ENCODE assay signal across 8 mouse cellular contexts in the genomic region with DNA sequence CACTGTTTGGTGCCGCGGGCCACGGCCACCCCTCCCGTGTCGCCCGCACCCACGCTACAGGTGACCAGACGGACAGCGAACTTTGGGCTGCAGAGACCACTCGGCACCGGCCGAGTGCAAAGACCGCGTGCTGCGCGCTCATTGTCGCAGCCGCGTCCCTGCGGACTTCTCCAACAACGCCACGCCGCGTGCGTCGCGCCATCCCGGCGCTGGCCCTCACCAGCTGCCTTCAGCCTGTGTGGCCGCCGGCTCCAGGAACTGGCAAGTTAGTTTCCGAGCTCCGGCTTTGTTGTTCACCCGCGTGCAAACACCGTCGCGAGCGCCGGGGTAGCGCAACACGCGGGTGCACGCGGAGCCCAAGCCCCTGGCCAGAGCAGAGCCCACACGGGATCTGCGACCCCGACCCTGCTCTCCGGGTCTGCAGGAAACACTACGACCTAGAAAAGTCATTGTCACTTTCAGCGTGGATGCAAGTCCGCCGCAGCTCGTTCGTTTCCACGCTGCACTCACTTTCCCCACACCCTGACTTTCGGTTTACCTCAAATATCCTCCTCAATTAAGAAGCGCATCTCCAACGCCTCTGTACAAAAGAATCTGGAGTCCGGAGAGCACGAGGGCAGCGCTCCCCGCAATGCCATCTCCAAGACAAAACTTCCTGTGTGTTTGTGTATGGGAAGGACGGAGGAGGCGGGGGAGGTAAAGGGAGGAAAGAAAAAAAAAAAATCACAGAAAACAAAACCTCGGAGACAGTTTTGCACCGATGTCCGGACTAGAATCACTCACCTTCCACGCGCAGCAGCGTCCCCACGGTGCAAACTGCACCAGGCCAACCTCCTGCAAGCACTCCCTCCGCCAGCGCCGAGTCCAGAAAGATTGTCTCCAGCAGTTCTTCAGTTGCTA. TPM values are rescaled to one million over a fixed set of nuclear protein-coding genes. Genes with fewer than 3 reads are reported as not detected.
DNase-seq lines count a peak whose midpoint lies in the region; ATAC-seq and TF ChIP-seq lines count a peak whose summit lies in the region.

No protein-coding gene starts in this region.

- peak overlapping the region; percentile 97 for H3ac ChIP-seq in myocyte (ENCODE audit: control insufficient read depth, insufficient read length)

- WGBS in intestine, embryonic 16.5 days, result under 1% methylated on average over 73 of the region's 75 CpGs
- WGBS in liver, embryonic 12.5 days (ENCODE audit: insufficient replicate concordance), result under 1% methylated on average over 75 of the region's 75 CpGs
- under 1% methylated on average over 75 of the region's 75 CpGs for WGBS in stomach, embryonic 15.5 days

- H3K27ac ChIP-seq in intestine, embryonic 16.5 days (ENCODE audit: low read length), result peak overlapping the region; percentile 96
- H3K27ac ChIP-seq in liver, embryonic 12.5 days, result peak overlapping the region; percentile 92
- H3K27ac ChIP-seq in stomach, embryonic 15.5 days, result peak overlapping the region; percentile 95

- peak; percentile 22 for DNase-seq in ovary, postnatal 10 days (ENCODE audit: low spot score)
- DNase-seq in ovary, adult 18-20 months (ENCODE audit: low spot score), result no peak
- DNase-seq in embryo, embryonic 11 days, result peak; percentile 69

- ATAC-seq in granulocyte monocyte progenitor cell, adult 5-6 weeks (replicated peaks; ENCODE audit: poor library complexity, severe bottlenecking), result peak; percentile 22
- peak; percentile 9 for ATAC-seq in intestine, embryonic 16.5 days
- ATAC-seq in liver, embryonic 12.5 days, result peak; percentile 11
- ATAC-seq in stomach, embryonic 15.5 days (ENCODE audit: insufficient read depth, low FRiP score, low read depth), result peak; percentile 5; the same call in 1 of the 2 replicates

- peak overlapping the region; percentile 95 for H3K4me3 ChIP-seq in intestine, embryonic 16.5 days (ENCODE audit: low read length)
- H3K4me3 ChIP-seq in liver, embryonic 12.5 days, result peak overlapping the region; percentile 93
- H3K4me3 ChIP-seq in myocyte, result peak overlapping the region; percentile 87
- peak overlapping the region; percentile 74 for H3K4me3 ChIP-seq in stomach, embryonic 15.5 days (replicated peaks)

- H3K79me2 ChIP-seq in myocyte (ENCODE audit: control insufficient read depth, insufficient read depth), result peaks cover 45% of the 10 kb centered on the region

- H3K4me1 ChIP-seq in intestine, embryonic 16.5 days (ENCODE audit: control insufficient read depth, insufficient read depth, low read length), result peaks cover 13% of the 10 kb centered on the region
- peaks cover 40% of the 10 kb centered on the region for H3K4me1 ChIP-seq in liver, embryonic 12.5 days
- peaks cover 12% of the 10 kb centered on the region; the same call in 1 of the 2 replicates for H3K4me1 ChIP-seq in stomach, embryonic 15.5 days

- H3K4me2 ChIP-seq in intestine, embryonic 16.5 days (ENCODE audit: low read depth, low read length), result peak overlapping the region; percentile 72
- peak overlapping the region; percentile 92 for H3K4me2 ChIP-seq in liver, embryonic 12.5 days
- peak overlapping the region; percentile 55 for H3K4me2 ChIP-seq in myocyte (ENCODE audit: low read depth)
- peak overlapping the region; percentile 89 for H3K4me2 ChIP-seq in stomach, embryonic 15.5 days

- H3K9me3 ChIP-seq in intestine, embryonic 16.5 days (ENCODE audit: control insufficient read depth, low read length), result no peaks in the 10 kb centered on the region
- H3K9me3 ChIP-seq in liver, embryonic 12.5 days (replicated peaks), result no peaks in the 10 kb centered on the region
- no peaks in the 10 kb centered on the region for H3K9me3 ChIP-seq in stomach, embryonic 15.5 days

- peak overlapping the region; percentile 97 for H3K9ac ChIP-seq in intestine, embryonic 16.5 days (ENCODE audit: low read depth, low read length)
- H3K9ac ChIP-seq in liver, embryonic 12.5 days, result peak overlapping the region; percentile 92
- peak overlapping the region; percentile 68 for H3K9ac ChIP-seq in stomach, embryonic 15.5 days

- H3K36me3 ChIP-seq in intestine, embryonic 16.5 days (ENCODE audit: control insufficient read depth, insufficient read depth, low read length), result no peaks in the 10 kb centered on the region
- peaks cover 12% of the 10 kb centered on the region for H3K36me3 ChIP-seq in liver, embryonic 12.5 days
- H3K36me3 ChIP-seq in myocyte (ENCODE audit: control insufficient read depth, insufficient read depth), result no peaks in the 10 kb centered on the region
- no peaks in the 10 kb centered on the region for H3K36me3 ChIP-seq in stomach, embryonic 15.5 days

- peak; percentile 47 for TF ChIP-seq POLR2A in myocyte (IDR thresholded peaks at IDR 0.05; ENCODE audit: insufficient read length, low read depth)

- no peaks in the 10 kb centered on the region for H3K27me3 ChIP-seq in intestine, embryonic 16.5 days (replicated peaks; ENCODE audit: control insufficient read depth, insufficient read depth, low read length)
- H3K27me3 ChIP-seq in liver, embryonic 12.5 days (replicated peaks), result no peaks in the 10 kb centered on the region
- H3K27me3 ChIP-seq in myocyte (ENCODE audit: control insufficient read depth, insufficient read depth, insufficient read length), result no peaks in the 10 kb centered on the region
- no peaks in the 10 kb centered on the region for H3K27me3 ChIP-seq in stomach, embryonic 15.5 days (replicated peaks)

TF ChIP-seq in myocyte, 11 proteins besides CTCF, POLR2A, EP300 and RAD21:
- TF ChIP-seq MYOG (IDR thresholded peaks at IDR 0.05; ENCODE audit: control insufficient read depth in 1 of 3, insufficient read depth in 1 of 3, insufficient read length in 2 of 3, low read depth in 2 of 3), result peak in 2 of 3 experiments; percentile 13 to 54
- TF ChIP-seq MYOD1 (IDR thresholded peaks at IDR 0.05; ENCODE audit: control insufficient read depth in 1 of 3, insufficient read length in 2 of 3, low read depth in 2 of 3), result peak in 1 of 3 experiments; percentile 2
- TF ChIP-seq REST (IDR thresholded peaks at IDR 0.05; ENCODE audit: insufficient read depth, insufficient read length), result no peak

RNA-seq across cellular contexts. Expression of gene Sinhcaf, which starts 0.5 kb away (rescaled TPM):
- 45.4 and 55.1 TPM in 2 replicates for total RNA-seq in granulocyte monocyte progenitor cell, adult 5-6 weeks (2014; fragmentation: Nextera tagmentation)
- 106 and 131 TPM in 2 replicates for total RNA-seq in granulocyte monocyte progenitor cell, adult 5-6 weeks (2017)
- 76.8 and 88.5 TPM in 2 replicates for polyA plus RNA-seq in intestine, embryonic 16.5 days (2015; fragmentation: Nextera tagmentation; extraction: Ambion mirVana)
- polyA plus RNA-seq in liver, embryonic 12.5 days (2016; fragmentation: Nextera tagmentation; extraction: Ambion mirVana), result 44.0 and 45.4 TPM in 2 replicates
- 8.5 TPM for polyA plus RNA-seq in myocyte (2012; fragmentation: generic; extraction: Trizol)
- 87.0 and 90.3 TPM in 2 replicates for polyA plus RNA-seq in stomach, embryonic 15.5 days (2015; fragmentation: Nextera tagmentation; extraction: Ambion mirVana)

RNA-seq across cellular contexts. Expression of gene Caprin2, which starts 49.7 kb away (rescaled TPM):
- total RNA-seq in granulocyte monocyte progenitor cell, adult 5-6 weeks (2014; fragmentation: Nextera tagmentation), result 5.0 and 7.7 TPM in 2 replicates
- 6.3 and 8.8 TPM in 2 replicates for total RNA-seq in granulocyte monocyte progenitor cell, adult 5-6 weeks (2017)
- 12.1 and 14.1 TPM in 2 replicates for polyA plus RNA-seq in intestine, embryonic 16.5 days (2015; fragmentation: Nextera tagmentation; extraction: Ambion mirVana)
- 9.7 and 10.8 TPM in 2 replicates for polyA plus RNA-seq in liver, embryonic 12.5 days (2016; fragmentation: Nextera tagmentation; extraction: Ambion mirVana)
- 1.8 TPM for polyA plus RNA-seq in myocyte (2012; fragmentation: generic; extraction: Trizol)
- polyA plus RNA-seq in stomach, embryonic 15.5 days (2015; fragmentation: Nextera tagmentation; extraction: Ambion mirVana), result 15.4 and 17.4 TPM in 2 replicates
